17 mouse cellular contexts compared by ENCODE assay signal in genomic region chr2:75930941-75931340, GRCm38 (mm10). TPM values are rescaled to one million over a fixed set of nuclear protein-coding genes. Genes with fewer than 3 reads are reported as not detected.
"Had no signal": no experiment of that assay in that cellular context is flagged by ENCODE, and none has a peak within 500 bp of the region (broad histone marks: within the 10 kb centered on the region; RNA-seq: fewer than 3 reads in every experiment).

No protein-coding gene starts in this region.

- ATAC-seq: forebrain, postnatal 0 days; hindbrain, embryonic 16.5 days; inflammation-experienced regulatory T-cells, adult 6 months; intestine, embryonic 15.5 days; intestine, postnatal 0 days had no signal

- DNase-seq: forebrain, postnatal 0 days; gastrocnemius, postnatal 25 days; heart, adult 18-20 months; heart, postnatal 10 days; heart, postnatal 4 days; kidney, adult 18-20 months; kidney, adult 8-10 months; kidney, postnatal 10 days; kidney, postnatal 25 days; kidney, postnatal 4 days; liver; liver, embryonic 13.5 days had no signal

RNA-seq across cellular contexts. Expression of gene Ttc30a2, which starts 47.0 kb away (rescaled TPM):
- total RNA-seq: granulocyte monocyte progenitor cell, adult 5-6 weeks had no signal
- polyA plus RNA-seq: inflammation-experienced regulatory T-cells, adult 6 months had no signal
